Mouse (Mus musculus): ENCODE results near the gene Lrfn3. TPM values are rescaled to one million over a fixed set of nuclear protein-coding genes. Genes with fewer than 3 reads are reported as not detected.

Lrfn3 gene
- polyA plus RNA-seq, 1 experiment from 2014 or later = 6.8 TPM

DNA sequence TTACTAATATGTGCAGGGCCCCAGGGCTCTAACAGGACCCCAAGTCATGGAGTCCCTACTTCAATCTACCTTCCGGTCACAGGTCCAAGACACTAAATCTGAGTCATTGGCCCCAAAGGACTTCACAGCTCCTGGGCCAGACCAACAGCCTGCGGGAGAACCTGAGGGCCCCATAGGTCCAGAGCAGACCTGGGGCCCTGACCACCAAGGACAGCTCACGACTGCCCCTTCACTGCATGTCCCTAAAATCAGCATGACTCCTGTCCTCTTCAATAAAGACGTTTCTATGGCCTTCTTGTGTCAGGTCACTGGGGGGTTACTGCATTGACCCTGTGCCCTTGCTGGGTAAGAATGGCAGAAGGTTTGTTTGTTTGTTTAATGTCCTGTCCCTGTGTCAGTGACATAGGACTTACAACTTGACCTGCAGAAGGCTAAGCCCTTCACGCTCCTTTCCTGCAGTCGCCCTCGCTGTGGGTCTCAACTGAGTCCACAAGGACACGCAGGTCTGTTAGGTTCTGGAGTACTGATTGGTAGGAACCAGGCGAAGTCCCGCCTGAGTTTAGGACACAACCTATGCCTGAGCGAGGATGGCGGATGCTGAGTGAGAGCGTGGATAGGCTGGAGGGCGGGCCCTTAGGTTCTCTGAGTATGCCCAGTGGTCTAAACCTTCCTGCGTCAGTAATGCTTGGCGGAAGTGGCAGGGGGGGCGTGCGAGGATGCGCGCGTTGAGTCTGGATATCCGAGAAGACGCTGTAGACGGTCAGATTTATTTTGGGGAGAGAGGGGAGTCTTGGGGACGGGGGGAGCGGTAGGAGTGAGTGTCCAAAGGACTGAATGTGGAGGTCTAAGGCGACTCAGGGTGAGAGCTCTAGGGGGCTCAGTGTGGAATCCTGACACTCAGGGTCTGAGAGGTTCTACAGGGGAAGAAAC is 54.2 kb downstream of the Lrfn3 start, which contains the start of gene Alkbh6:
Gene Alkbh6 (plus strand): TSS at position 642 of the 930 bp plus-strand sequence.
- H3K4me2 ChIP-seq (replicated peaks; ENCODE audit: low read depth, low read length) = peak within 1 kb of the TSS; percentile 94
- H3K36me3 ChIP-seq (ENCODE audit: insufficient read depth, low read length) = peaks cover 17% of the 10 kb centered on the region
- peak within 1 kb of the TSS; percentile 81 for H3K27ac ChIP-seq (ENCODE audit: low read length)
- peaks cover 18% of the 10 kb centered on the region for H3K4me1 ChIP-seq (ENCODE audit: insufficient read depth, low read length)
- peak within 1 kb of the TSS; percentile 80 for H3K4me3 ChIP-seq (ENCODE audit: low read length)
- H3K9ac ChIP-seq (replicated peaks; ENCODE audit: low read length) = peak within 1 kb of the TSS; percentile 71
- peak; percentile 100 for ATAC-seq (ENCODE audit: low FRiP score, low TSS enrichment)
- WGBS = 3% methylated on average over 27 of the region's 27 CpGs
- H3K27me3 ChIP-seq (ENCODE audit: insufficient read depth, low read length) = no peaks in the 10 kb centered on the region
- H3K9me3 ChIP-seq (ENCODE audit: low read length) = no peaks in the 10 kb centered on the region

DNA sequence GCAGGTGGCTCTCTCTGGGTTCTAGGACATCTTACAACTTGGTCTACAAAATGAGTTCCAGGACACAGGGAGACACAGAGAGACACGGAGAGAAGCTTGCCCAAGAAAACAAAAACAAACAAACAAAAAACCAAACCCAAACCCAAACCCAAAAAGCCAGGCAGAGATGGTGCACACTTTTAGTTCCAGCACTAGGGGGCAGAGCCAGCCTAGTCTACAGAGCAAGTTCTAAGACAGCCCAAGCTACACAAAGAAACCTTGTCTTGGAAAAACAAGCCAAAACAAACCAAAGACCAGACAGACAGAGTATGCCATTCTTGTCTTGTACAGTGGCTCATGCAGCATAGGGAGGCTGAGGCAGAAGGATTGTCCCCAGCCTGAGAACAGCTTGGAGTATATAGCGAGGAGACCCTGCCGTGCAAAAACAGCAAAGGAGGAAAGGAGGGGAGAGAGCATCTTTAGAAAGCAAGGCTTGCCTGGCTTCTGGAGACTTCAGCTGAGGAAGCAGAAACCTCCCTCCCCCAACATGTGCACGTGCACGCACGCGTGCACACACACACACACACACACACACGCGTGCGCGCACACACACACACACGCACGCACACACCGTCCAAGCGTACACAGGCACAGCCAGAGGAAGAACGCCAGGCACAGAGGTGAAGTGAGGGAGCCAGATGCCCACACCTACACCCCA is 56.3 kb downstream of the Lrfn3 start:
- no peak for ATAC-seq (ENCODE audit: low FRiP score, low TSS enrichment)
- Histone ChIP-seq H3K4me3 (ENCODE audit: low read length) (no peak overlapping the region), H3K9me3 (ENCODE audit: low read length) (no peaks in the 10 kb centered on the region), H3K4me2 (replicated peaks; ENCODE audit: low read depth, low read length) (no peak overlapping the region), H3K36me3 (ENCODE audit: insufficient read depth, low read length) (peaks cover 34% of the 10 kb centered on the region), H3K27me3 (ENCODE audit: insufficient read depth, low read length) (no peaks in the 10 kb centered on the region), H3K4me1 (ENCODE audit: insufficient read depth, low read length) (peaks cover 18% of the 10 kb centered on the region), H3K27ac (ENCODE audit: low read length) (no peak overlapping the region), H3K9ac (replicated peaks; ENCODE audit: low read length) (no peak overlapping the region)
- WGBS = 91% methylated on average over 16 of the region's 16 CpGs

Other genes with a start within 250 kb of the Lrfn3 start
- 11.7 and 12.0 TPM in 2 replicates for gene Zfp382, start 240.8 kb downstream of the Lrfn3 start, polyA plus RNA-seq (2015; fragmentation: Nextera tagmentation; extraction: Ambion mirVana)
- gene Zfp146, start 193.0 kb downstream of the Lrfn3 start, polyA plus RNA-seq (2015; fragmentation: Nextera tagmentation; extraction: Ambion mirVana) = 12.6 and 15.6 TPM in 2 replicates
- gene Cox7a1, start 178.6 kb downstream of the Lrfn3 start, polyA plus RNA-seq (2015; fragmentation: Nextera tagmentation; extraction: Ambion mirVana) = 11.7 and 13.8 TPM in 2 replicates
- gene Capns1, start 164.0 kb downstream of the Lrfn3 start, polyA plus RNA-seq (2015; fragmentation: Nextera tagmentation; extraction: Ambion mirVana) = 105 and 111 TPM in 2 replicates
- 145 and 146 TPM in 2 replicates for gene Polr2i, start 130.8 kb downstream of the Lrfn3 start, polyA plus RNA-seq (2015; fragmentation: Nextera tagmentation; extraction: Ambion mirVana)
- 180 and 206 TPM in 2 replicates for gene Tbcb, start 130.5 kb downstream of the Lrfn3 start, polyA plus RNA-seq (2015; fragmentation: Nextera tagmentation; extraction: Ambion mirVana)
- gene Ovol3, start 127.0 kb downstream of the Lrfn3 start, polyA plus RNA-seq (2015; fragmentation: Nextera tagmentation; extraction: Ambion mirVana) = not detected in 2 replicates
- 0.27 and 0.57 TPM in 2 replicates for gene Thap8, start 82.7 kb downstream of the Lrfn3 start, polyA plus RNA-seq (2015; fragmentation: Nextera tagmentation; extraction: Ambion mirVana)
- gene Wdr62, start 82.4 kb downstream of the Lrfn3 start, polyA plus RNA-seq (2015; fragmentation: Nextera tagmentation; extraction: Ambion mirVana) = 9.7 and 10.8 TPM in 2 replicates
- 27.2 and 45.3 TPM in 2 replicates for gene Clip3, start 71.0 kb downstream of the Lrfn3 start, polyA plus RNA-seq (2015; fragmentation: Nextera tagmentation; extraction: Ambion mirVana)
- gene Alkbh6, start 54.1 kb downstream of the Lrfn3 start, polyA plus RNA-seq (2015; fragmentation: Nextera tagmentation; extraction: Ambion mirVana) = 106 and 107 TPM in 2 replicates
- 129 and 136 TPM in 2 replicates for gene Syne4, start 48.0 kb downstream of the Lrfn3 start, polyA plus RNA-seq (2015; fragmentation: Nextera tagmentation; extraction: Ambion mirVana)
- 2.3 and 3.7 TPM in 2 replicates for gene E130208F15Rik, start 41.0 kb downstream of the Lrfn3 start, polyA plus RNA-seq (2015; fragmentation: Nextera tagmentation; extraction: Ambion mirVana)
- 17.2 and 18.1 TPM in 2 replicates for gene Sdhaf1, start 38.9 kb downstream of the Lrfn3 start, polyA plus RNA-seq (2015; fragmentation: Nextera tagmentation; extraction: Ambion mirVana)
- 29.3 and 31.4 TPM in 2 replicates for gene Tyrobp, start 51.0 kb upstream of the Lrfn3 start, polyA plus RNA-seq (2015; fragmentation: Nextera tagmentation; extraction: Ambion mirVana)
- gene Hcst, start 57.1 kb upstream of the Lrfn3 start, polyA plus RNA-seq (2015; fragmentation: Nextera tagmentation; extraction: Ambion mirVana) = 0.63 and 0.84 TPM in 2 replicates
- gene Nfkbid, start 59.0 kb upstream of the Lrfn3 start, polyA plus RNA-seq (2015; fragmentation: Nextera tagmentation; extraction: Ambion mirVana) = 1.6 and 2.0 TPM in 2 replicates
- 27.9 and 31.5 TPM in 2 replicates for gene Aplp1, start 82.8 kb upstream of the Lrfn3 start, polyA plus RNA-seq (2015; fragmentation: Nextera tagmentation; extraction: Ambion mirVana)
- gene Kirrel2, start 94.9 kb upstream of the Lrfn3 start, polyA plus RNA-seq (2015; fragmentation: Nextera tagmentation; extraction: Ambion mirVana) = 0.78 and 1.1 TPM in 2 replicates
- 5.4 and 5.5 TPM in 2 replicates for gene Nphs1, start 95.5 kb upstream of the Lrfn3 start, polyA plus RNA-seq (2015; fragmentation: Nextera tagmentation; extraction: Ambion mirVana)
- 21.1 and 27.6 TPM in 2 replicates for gene Prodh2, start 130.8 kb upstream of the Lrfn3 start, polyA plus RNA-seq (2015; fragmentation: Nextera tagmentation; extraction: Ambion mirVana)
- 12.0 and 14.9 TPM in 2 replicates for gene Arhgap33, start 172.3 kb upstream of the Lrfn3 start, polyA plus RNA-seq (2015; fragmentation: Nextera tagmentation; extraction: Ambion mirVana)
- gene Hspb6, start 189.4 kb upstream of the Lrfn3 start, polyA plus RNA-seq (2015; fragmentation: Nextera tagmentation; extraction: Ambion mirVana) = 18.0 and 20.6 TPM in 2 replicates
- 12.0 and 16.6 TPM in 2 replicates for gene Proser3, start 189.5 kb upstream of the Lrfn3 start, polyA plus RNA-seq (2015; fragmentation: Nextera tagmentation; extraction: Ambion mirVana)
- gene Lin37, start 197.1 kb upstream of the Lrfn3 start, polyA plus RNA-seq (2015; fragmentation: Nextera tagmentation; extraction: Ambion mirVana) = 47.0 and 48.1 TPM in 2 replicates
- 91.6 and 99.4 TPM in 2 replicates for gene U2af1l4, start 200.5 kb upstream of the Lrfn3 start, polyA plus RNA-seq (2015; fragmentation: Nextera tagmentation; extraction: Ambion mirVana)
- gene Gm49396, start 200.6 kb upstream of the Lrfn3 start, polyA plus RNA-seq (2015; fragmentation: Nextera tagmentation; extraction: Ambion mirVana) = 18.2 and 18.9 TPM in 2 replicates
- 142 and 148 TPM in 2 replicates for gene Psenen, start 200.9 kb upstream of the Lrfn3 start, polyA plus RNA-seq (2015; fragmentation: Nextera tagmentation; extraction: Ambion mirVana)
- 6.0 and 8.7 TPM in 2 replicates for gene Igflr1, start 202.7 kb upstream of the Lrfn3 start, polyA plus RNA-seq (2015; fragmentation: Nextera tagmentation; extraction: Ambion mirVana)
- 7.8 and 9.0 TPM in 2 replicates for gene Kmt2b, start 226.0 kb upstream of the Lrfn3 start, polyA plus RNA-seq (2015; fragmentation: Nextera tagmentation; extraction: Ambion mirVana)
- gene Zbtb32, start 236.1 kb upstream of the Lrfn3 start, polyA plus RNA-seq (2015; fragmentation: Nextera tagmentation; extraction: Ambion mirVana) = 0.77 and 1.3 TPM in 2 replicates

Data from kidney, embryonic 16.5 days (tissue).